Mouse (Mus musculus) macrophage (primary cell): ENCODE results near the gene AI481877. TPM values are rescaled to one million over a fixed set of nuclear protein-coding genes. Genes with fewer than 3 reads are reported as not detected.

Source experiments
- H3K27ac ChIP-seq: fragments of 350-480 bp; formaldehyde crosslinking; 2 replicates; pipeline ENCODE4 v1.9.0; 2021
- H3K36me3 ChIP-seq: fragments of 350-480 bp; formaldehyde crosslinking; 2 replicates; pipeline ENCODE4 v1.9.0; 2021; ENCODE audit errors: inconsistent target
- H3K4me3 ChIP-seq: fragments of 350-480 bp; formaldehyde crosslinking; 2 replicates; pipeline ENCODE4 v1.9.0; 2021; ENCODE audit errors: inconsistent target
- H3K79me2 ChIP-seq: fragments of 350-480 bp; formaldehyde crosslinking; 2 replicates; pipeline ENCODE4 v1.9.0; 2021; ENCODE audit errors: inconsistent target
- WGBS: methylation state at CpG from one replicate; pipeline ENCODE4 v1.1.7; 2026; ENCODE audit warnings: inconsistent platforms; ENCODE audit not compliant: missing documents; 5-methylcytosine and 5-hydroxymethylcytosine counted together
- polyA plus RNA-seq: library from polyadenylated mRNA; stranded (reverse); fragments of 250-400 nt; gene quantifications from 3 replicates; pipeline ENCODE4 v1.2.4, GENCODE M21; 2018; ENCODE audit warnings: inconsistent platforms

The AI481877 gene
- polyA plus RNA-seq, 1 experiment from 2014 or later: not detected

DNA sequence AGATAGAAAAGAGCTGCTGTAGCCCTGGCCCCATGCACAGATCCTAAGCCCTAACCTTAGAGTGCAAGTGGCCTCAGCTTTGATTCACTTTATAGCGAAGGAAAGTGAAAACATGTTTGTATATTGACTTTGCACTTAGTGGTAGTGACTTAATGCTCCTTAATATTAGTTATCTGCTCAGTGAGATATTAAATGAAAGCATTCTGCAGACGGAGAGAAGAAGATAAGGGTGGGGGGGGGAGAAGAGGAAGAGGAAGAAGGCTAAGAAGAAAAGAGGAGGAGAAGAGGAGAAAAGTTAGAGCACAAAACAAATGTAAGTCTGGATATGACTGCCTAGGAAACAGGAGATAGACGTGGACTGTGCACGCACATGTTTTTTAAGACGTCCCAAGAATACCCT, 21.5 kb upstream of the AI481877 start:
- WGBS: 94% methylated on average over 5 of the region's 5 CpGs
- no peaks in the 10 kb centered on the region for H3K36me3 ChIP-seq
- no peak overlapping the region for H3K27ac ChIP-seq
- H3K79me2 ChIP-seq: no peaks in the 10 kb centered on the region
- no peak overlapping the region for H3K4me3 ChIP-seq

DNA sequence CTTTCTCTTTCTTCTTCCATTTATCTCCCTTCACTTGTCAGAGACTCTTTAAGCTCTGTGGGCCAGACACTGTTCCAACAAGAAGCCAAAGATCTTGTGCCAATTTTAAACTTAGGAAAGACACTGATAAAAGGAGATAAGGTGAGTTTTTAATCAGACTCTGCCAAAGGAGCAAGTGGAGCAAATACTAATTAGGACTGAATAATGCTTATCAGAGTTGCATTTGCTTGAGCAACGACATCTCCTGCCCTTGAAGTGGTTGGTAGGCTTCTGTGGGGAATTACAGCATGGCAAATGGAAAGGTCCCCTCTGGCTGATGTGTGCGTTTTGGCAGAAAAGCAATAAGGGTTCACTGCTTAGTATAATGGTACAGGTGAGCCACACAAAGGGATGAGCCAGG, 18.9 kb upstream of the AI481877 start:
- no peaks in the 10 kb centered on the region for H3K36me3 ChIP-seq
- H3K79me2 ChIP-seq: no peaks in the 10 kb centered on the region
- WGBS: 67% methylated on average over 2 of the region's 2 CpGs
- no peak overlapping the region for H3K4me3 ChIP-seq
- H3K27ac ChIP-seq: no peak overlapping the region

DNA sequence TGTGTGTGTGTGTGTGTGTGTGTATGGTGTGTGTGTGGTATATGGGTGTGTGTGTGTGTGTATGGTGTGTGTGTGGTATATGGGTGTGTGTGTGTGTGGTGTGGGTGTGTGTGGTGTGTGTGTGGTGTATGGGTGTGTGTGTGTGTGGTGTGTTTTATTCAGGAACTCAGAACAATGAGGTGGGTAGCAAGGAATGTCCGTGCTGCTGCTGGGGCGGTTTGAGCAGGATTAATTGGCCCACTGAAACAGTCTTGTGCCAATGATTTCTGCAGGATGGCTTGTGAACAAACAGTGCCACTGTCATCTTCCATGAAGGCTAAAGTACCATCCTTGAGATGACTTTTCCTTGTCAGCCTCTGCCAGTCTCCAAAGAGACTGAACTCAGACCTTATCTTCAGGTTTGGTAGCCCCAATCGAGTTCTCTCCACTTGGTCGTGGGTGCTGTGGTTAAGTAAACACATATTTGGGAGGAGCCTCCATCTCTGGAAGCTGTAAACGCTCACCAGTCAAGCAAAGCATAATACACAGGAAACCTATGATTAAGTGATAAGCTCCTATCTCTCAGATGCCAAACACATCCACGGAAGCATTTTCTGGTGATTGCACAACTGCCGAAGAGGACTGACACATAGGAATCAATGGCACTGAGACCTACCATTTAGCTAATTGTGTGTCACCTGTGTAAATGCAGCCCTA, 18.3 kb upstream of the AI481877 start:
- 37% methylated on average over 7 of the region's 7 CpGs for WGBS
- H3K36me3 ChIP-seq: no peaks in the 10 kb centered on the region
- no peak overlapping the region for H3K4me3 ChIP-seq
- H3K27ac ChIP-seq: no peak overlapping the region
- H3K79me2 ChIP-seq: no peaks in the 10 kb centered on the region

DNA sequence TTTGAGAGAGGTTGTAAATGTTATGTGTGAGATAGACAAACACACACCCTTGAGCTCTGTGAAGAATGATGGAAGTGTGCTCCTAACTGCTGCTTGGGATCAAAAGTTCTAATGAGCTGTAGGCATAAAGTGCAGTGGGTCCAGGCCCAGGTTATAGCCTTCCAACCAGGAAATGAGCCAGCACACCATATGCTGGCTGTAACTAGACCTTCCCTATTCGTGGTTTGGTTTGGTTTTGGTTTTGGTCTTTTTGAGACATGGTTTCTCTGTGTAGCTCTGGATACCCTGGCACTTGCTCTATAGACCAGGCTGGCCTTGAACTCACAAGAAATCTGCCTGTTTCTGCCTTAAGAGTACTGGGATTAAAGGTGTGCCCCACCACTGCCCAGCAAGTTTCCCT, 13.2 kb upstream of the AI481877 start:
- Histone ChIP-seq H3K79me2 (no peaks in the 10 kb centered on the region), H3K4me3 (no peak overlapping the region), H3K27ac (no peak overlapping the region), H3K36me3 (no peaks in the 10 kb centered on the region)
- 0% methylated on average over 1 of the region's 1 CpGs for whole genome bisulfite sequencing

DNA sequence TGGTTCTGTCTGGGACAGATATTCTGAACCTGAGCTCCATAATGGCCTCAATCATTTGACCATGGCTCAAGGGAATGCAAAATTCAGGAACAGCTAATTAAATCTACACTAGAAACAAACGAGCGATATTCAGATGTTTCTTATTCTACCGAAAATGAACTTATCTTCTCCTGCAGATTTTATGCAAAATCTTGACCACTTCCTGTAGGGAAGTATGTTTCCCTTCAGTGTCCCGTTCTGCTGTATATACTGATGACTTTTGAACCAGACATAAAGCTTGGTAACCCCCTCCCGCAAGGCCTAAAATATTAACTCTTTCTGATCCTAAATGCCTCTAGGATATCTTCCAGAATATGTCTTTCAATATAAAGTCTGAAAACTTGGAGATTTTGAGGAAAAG, 12.1 kb upstream of the AI481877 start:
- 11% methylated on average over 5 of the region's 5 CpGs for WGBS

DNA sequence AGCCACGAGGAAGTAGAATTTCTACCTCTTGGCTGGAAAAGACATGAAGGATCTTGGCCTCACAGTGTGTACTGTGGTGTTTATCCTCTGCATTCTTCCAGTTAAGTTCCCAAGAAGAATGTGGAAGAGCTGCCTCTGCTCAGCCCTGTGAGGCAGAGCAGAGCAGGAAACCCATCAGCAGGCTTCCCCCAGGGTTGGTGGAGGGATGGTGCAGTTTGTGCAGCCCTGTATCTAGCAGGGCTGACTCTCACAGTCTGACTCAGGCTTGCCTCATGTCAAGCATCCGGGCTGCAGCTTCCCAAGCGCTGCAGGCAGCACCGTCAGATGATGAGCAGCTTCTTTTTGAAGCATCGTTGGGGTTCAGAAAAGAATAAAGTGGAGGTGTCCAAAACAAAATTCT, 10.3 kb upstream of the AI481877 start:
- Histone ChIP-seq H3K36me3 (no peaks in the 10 kb centered on the region), H3K79me2 (no peaks in the 10 kb centered on the region), H3K4me3 (no peak overlapping the region), H3K27ac (no peak overlapping the region)
- 68% methylated on average over 5 of the region's 5 CpGs for WGBS

More for the DNA sequence above, 12.1 kb upstream of the AI481877 start:
- Histone ChIP-seq H3K27ac (no peak overlapping the region), H3K36me3 (no peaks in the 10 kb centered on the region), H3K79me2 (no peaks in the 10 kb centered on the region), H3K4me3 (no peak overlapping the region)

DNA sequence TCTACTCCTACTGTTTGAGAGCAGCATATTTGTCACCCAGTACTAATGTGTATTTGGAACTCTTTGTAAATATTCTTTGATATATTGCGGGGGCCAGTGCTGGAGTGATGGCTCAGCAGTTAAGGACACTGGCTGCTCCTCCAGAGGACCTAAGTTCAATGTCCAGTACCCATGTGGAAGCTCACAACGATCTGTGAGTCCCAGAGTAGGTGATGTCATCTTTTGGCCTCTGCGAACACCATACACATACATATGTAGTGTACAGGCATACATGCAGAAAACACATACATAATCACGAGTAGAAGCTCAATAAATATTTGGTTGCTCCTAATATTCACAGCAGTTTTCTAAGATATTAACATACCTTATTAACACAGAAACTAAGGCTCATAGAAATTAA, 9.8 kb downstream of the AI481877 start:
- H3K4me3 ChIP-seq: no peak overlapping the region
- H3K36me3 ChIP-seq: no peaks in the 10 kb centered on the region
- no peaks in the 10 kb centered on the region for H3K79me2 ChIP-seq
- H3K27ac ChIP-seq: no peak overlapping the region
- WGBS: 83% methylated on average over 4 of the region's 4 CpGs

DNA sequence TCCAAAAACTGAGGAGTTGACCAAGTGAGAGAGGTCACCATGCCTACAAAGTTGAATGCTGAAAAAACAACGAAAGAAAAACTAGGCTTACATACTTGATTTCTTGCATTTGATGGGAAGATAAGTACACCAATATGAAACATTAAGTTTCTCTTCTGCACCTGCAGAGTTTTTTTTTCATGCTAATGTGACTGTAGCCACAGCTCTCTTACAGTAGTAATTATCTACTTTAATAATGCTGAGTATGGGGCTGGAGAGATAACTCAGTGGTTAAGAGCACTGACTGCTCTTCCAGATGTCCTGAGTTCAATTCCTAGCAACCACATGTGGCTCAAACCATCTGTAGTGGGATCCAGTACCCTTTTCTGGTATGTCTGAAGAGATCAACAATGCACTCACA, 13.7 kb downstream of the AI481877 start:
- 83% methylated on average over 1 of the region's 1 CpGs for WGBS
- no peak overlapping the region for H3K4me3 ChIP-seq
- no peaks in the 10 kb centered on the region for H3K79me2 ChIP-seq
- no peak overlapping the region for H3K27ac ChIP-seq
- H3K36me3 ChIP-seq: no peaks in the 10 kb centered on the region

DNA sequence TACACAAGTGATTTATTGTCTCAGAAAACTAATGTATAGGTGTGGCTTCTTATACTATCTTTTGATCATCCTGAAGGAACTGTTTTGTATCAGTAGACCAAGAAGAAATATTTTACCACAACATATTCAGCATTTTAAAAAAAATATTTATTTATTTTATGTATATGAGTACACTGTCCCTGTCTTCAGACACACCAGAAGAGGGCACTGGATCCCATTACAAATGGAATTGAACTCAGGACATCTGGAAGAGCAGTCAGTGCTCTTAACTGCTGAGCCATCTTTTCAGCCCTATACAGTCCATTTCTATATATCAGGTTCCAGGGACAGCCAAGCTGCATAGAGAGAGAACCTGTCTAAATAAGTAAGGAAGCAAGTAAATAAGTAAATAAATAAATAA, 15.2 kb downstream of the AI481877 start:
- Histone ChIP-seq H3K79me2 (no peaks in the 10 kb centered on the region), H3K36me3 (no peaks in the 10 kb centered on the region), H3K27ac (no peak overlapping the region), H3K4me3 (no peak overlapping the region)

DNA sequence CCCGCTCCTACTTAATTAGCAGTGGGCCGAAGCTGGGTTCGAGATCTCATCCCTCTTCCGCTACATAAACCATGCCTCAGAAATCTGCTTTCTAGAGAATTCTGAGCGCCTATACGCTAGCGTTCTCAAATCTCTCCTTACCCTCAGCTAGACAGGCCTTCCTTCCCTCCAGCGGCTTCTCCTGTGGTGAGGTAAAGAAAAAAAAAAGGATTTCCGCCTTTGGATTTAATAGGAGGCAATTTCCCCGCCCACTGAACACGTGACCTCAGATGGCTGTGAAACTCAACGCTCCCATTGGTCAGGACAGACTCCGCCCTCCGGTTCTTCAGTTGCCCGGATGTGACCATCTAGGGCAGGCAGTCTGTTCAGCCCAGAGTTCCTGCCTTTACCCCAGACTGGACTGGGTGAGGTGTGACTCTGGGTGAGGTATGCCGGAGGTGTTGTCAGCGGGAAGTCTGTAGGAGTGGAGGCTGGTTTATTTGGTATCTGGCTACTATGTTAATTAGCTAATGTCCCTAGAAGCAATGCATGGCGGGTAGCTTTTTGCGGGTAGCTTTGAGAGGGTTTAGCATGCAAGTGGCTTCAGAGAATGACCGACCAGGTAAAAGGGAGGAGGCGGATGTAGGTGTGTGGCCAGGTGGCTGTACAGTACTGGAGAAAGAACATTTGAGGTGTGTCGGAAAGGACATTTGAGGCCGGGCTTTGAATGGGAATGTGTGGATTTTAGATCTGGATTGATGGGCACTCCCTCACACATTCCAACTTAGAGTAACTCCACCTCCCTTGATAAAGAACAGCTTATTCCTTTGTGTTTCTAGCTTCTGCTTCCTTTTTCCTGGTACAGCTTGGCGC, 20.9 kb downstream of the AI481877 start:
- no peaks in the 10 kb centered on the region for H3K36me3 ChIP-seq
- no peak overlapping the region for H3K4me3 ChIP-seq
- WGBS: 99% methylated on average over 24 of the region's 24 CpGs
- H3K79me2 ChIP-seq: no peaks in the 10 kb centered on the region
- no peak overlapping the region for H3K27ac ChIP-seq

DNA sequence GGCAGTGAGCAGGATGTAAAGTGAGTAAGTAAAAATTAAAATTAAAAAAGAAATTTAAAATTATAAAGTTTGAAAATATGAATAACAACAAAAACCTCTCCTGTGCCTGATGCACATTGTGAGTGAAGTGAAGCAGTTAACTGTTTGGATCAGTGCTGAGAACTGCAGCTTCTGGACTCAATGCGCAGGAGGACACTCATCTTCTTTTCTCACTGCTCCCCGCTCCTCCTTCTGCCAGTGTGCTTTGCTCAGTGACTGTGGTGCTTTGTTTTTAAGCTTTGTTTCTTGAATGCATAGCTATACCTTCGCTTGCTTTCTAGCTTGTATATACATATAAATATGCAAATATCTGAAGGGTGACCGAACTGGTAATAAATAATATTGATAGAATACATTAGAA, 30.1 kb downstream of the AI481877 start:
- Histone ChIP-seq H3K4me3 (no peak overlapping the region), H3K36me3 (no peaks in the 10 kb centered on the region), H3K79me2 (no peaks in the 10 kb centered on the region), H3K27ac (no peak overlapping the region)
- WGBS: 94% methylated on average over 4 of the region's 4 CpGs

DNA sequence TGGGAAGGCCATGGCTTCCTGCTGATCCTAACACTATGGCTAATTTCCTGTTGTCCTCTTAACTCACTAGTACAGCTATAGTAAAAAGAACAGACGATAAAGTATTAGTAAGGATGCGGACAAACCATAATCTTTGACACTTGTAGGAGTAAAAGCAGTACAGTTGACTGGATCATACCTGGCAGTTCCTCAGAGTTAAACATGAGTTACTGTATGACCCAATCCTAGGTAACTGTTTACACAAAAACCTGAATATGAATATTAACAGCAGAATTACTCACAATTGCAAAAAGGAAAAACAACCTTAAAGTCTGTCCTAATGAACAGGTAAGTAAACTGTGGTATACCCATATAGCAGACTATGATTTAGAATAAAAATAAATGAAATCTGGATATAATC, 30.9 kb downstream of the AI481877 start:
- Histone ChIP-seq H3K36me3 (no peaks in the 10 kb centered on the region), H3K4me3 (no peak overlapping the region), H3K79me2 (no peaks in the 10 kb centered on the region), H3K27ac (no peak overlapping the region)
- WGBS: 100% methylated on average over 2 of the region's 2 CpGs

DNA sequence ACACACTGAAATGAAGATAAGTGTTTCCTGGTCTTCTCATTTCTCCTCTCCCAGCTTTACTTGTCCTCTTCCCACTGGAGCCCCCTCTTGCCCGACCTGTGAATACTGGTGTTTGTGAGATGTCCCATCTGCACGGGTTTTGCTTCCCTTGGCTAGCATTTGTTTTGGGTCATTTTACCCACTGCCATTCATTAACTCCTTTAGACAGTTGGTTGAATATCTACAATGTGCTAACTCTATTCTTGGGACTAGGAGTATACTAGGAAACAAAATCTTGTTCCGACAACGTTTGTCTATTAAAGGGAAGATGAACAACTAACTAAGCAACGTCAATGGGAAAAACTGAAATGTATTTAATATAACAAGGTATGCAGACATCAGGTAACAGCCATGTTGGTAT, 32.1 kb downstream of the AI481877 start:
- H3K79me2 ChIP-seq: no peaks in the 10 kb centered on the region
- WGBS: 91% methylated on average over 5 of the region's 5 CpGs
- no peaks in the 10 kb centered on the region for H3K36me3 ChIP-seq
- H3K27ac ChIP-seq: no peak overlapping the region
- H3K4me3 ChIP-seq: no peak overlapping the region

DNA sequence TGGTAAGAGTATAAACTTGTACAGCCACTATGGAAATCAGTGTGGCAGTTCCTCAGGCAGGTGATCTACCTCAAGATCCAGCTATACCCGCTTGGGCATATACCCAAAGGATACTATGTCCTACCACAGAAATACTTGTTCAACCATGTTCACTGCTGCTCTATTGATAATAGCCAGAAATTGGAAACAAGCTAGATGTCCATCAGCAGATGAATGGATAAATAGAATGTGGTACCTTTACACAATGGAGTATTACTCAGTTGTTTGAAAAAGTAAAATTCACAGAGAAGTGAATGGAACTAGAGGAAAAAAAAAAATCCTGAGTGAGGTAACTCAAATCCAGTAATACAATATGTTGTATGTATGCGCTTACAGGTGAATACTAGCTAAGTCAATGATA, 34.6 kb downstream of the AI481877 start:
- Histone ChIP-seq H3K27ac (no peak overlapping the region), H3K79me2 (no peaks in the 10 kb centered on the region), H3K4me3 (no peak overlapping the region), H3K36me3 (no peaks in the 10 kb centered on the region)
- WGBS: 100% methylated on average over 2 of the region's 2 CpGs

DNA sequence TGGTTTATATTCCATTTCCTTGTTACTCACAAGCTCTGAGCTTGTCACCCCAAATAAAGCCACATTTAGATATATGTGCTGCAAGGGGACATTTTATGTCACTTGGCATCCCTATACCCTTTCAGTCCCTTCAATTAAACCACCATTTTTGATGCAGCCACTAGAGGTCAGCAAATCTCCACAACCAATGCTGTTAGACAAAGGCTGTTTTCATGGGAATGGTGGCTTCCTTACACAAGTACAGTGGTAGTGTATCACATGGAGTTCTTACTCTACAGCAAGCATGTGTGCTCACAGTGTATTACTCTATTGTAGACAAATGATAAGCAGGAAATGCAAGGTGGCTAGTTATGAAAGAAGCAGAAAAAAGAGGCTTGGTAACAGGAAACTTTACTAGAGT, 42.4 kb downstream of the AI481877 start:
- Histone ChIP-seq H3K27ac (no peak overlapping the region), H3K79me2 (no peaks in the 10 kb centered on the region), H3K36me3 (no peaks in the 10 kb centered on the region), H3K4me3 (no peak overlapping the region)
